Mouse (Mus musculus): ENCODE measurements around the gene Cd80.

DNA sequence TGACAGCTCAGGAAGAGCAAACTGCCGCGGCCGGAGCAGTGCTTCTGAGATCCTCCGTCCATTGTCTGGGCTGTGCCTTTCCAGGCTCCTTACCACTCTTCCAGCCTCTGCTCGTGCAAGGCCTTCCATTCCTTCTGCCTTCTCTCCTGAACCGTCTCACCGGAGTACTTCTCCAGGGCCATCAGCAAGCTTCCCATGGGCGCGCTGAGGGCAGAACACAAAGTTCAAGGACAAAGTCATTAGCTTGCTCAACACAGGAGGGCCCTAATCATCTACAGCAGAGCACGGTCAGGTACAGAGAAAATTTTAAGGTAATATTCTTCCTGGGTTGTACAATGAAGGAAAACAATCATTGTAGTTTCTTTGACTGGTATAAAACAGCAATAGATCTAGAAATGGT lies 47.1 kb downstream of the Cd80 start:
- TF ChIP-seq CTCF (conservative IDR thresholded peaks at IDR 0.05 in 1 of 2, IDR thresholded peaks at IDR 0.05 in 1 of 2; ENCODE audit: low read depth in 2 of 2, low read length in 2 of 2) = no peak
- TF ChIP-seq GABPA (IDR thresholded peaks at IDR 0.05; ENCODE audit: insufficient replicate concordance, low read depth, low read length) = no peak
- no peak for TF ChIP-seq JUN (IDR thresholded peaks at IDR 0.05; ENCODE audit: insufficient read depth, low read depth, low read length)
- no peak for TF ChIP-seq NRF1 (IDR thresholded peaks at IDR 0.05; ENCODE audit: low read depth, low read length)
- no peak for TF ChIP-seq ZNF384 (IDR thresholded peaks at IDR 0.05; ENCODE audit: low read depth, low read length)
- no peak for TF ChIP-seq CHD2 (IDR thresholded peaks at IDR 0.05; ENCODE audit: low read length)
- no peak for TF ChIP-seq EP300 (IDR thresholded peaks at IDR 0.05; ENCODE audit: low read length)
- TF ChIP-seq KAT2A (IDR thresholded peaks at IDR 0.05; ENCODE audit: insufficient replicate concordance, low read length) = no peak
- TF ChIP-seq MAFK (IDR thresholded peaks at IDR 0.05; ENCODE audit: insufficient replicate concordance, low read length) = no peak
- no peak for TF ChIP-seq ZC3H11A (IDR thresholded peaks at IDR 0.05; ENCODE audit: low read depth, low read length)
- TF ChIP-seq POLR2A (IDR thresholded peaks at IDR 0.05; ENCODE audit: low read depth, low read length) = no peak
- no peak for TF ChIP-seq USF1 (IDR thresholded peaks at IDR 0.05; ENCODE audit: low read depth, low read length)
